Mouse (Mus musculus) brain, adult 2 months (tissue): ENCODE results near the gene Cela2a.

ENCODE experiments used
- DNase-seq: peaks from one replicate; pipeline ENCODE4 v3.0.0; 2011; ENCODE audit warnings: low read depth, low spot score

Gene Cela2a

GRCm38 (mm10) chr4:141826060-141826459 lies at the start of gene Cela2a:
TSS of gene Cela2a (minus strand) at chr4:141826160.
- no peak for DNase-seq

DNA sequence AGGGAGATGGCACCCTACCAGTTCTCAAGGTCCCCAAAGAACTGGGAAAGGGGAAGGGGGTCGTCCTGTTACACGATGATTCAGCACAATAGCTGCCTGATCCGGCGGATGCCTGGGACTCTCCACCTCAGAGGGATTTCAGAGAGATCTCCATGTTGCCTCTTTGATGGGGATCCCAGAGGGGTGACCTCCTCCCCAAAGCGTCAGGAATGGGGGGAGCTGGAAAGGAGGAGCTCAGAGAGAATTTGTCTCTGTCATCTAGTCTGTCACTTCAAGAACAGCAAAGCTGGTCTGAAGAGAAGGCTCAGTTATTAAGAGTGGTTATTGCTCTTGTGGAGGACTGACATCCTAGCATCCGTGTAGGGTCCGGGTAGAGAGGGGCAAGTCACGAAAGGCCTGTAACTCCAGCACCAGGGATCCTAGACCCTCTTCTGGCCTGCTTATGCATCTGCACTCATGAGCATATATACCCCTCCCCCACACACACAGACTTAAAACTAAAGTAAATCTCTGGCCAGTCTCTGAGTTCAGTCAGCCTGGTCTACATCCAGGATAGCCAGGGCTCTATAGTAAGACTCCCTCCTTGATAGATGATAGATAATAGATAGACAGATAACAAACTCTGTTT lies 49.6 kb upstream of the Cela2a start:
- no peak for DNase-seq

GRCm38 (mm10) chr4:141874601-141875460 lies 48.9 kb upstream of the Cela2a start, which contains the start of gene Efhd2:
TSS of gene Efhd2 (minus strand) at chr4:141874920.
- peak; percentile 88 for DNase-seq

DNA sequence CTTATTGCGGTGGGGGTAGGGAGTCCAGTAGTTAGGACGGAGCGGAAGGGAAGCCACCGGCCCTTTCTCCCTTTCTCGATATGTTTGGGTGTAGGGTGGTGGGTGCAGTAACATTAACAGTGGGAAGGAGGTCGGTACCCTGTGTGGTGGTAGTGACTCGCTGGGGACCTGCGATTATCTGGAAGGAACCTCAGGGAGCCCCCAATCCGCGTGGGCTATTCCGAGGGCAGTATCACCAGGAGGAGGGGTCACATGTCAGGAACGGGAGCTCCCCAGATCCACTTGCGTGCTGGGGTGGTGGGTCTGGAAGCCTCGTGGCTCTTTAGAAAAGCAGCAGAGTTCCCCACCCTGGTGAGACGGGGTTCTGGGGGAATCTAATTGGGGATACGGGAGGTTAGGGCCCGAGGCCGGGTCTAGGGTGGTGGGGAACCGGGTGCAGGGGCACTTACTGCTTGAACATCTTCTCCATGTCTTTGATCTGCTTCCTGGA lies 48.2 kb upstream of the Cela2a start:
- DNase-seq = no peak

DNA sequence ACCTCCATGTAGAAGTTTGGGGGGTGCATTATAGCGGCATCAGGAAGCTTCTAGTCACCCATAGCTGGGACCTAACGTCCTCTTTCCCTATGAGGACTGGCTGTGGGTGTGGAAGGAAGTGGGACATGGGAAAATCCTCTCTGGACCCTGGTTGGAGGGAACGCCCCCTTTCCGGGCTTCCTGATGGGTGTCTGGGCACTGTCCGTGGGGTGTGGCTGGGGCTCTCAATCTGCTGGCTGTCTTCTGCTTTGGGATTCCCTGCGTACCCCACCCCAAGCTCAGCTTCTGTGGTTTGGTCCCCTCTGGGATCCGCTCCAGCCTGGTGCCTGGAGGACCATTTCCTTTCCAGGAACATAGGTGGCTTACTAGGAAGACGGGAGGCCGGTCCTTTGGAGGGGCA lies 47.0 kb upstream of the Cela2a start:
- DNase-seq = no peak

DNA sequence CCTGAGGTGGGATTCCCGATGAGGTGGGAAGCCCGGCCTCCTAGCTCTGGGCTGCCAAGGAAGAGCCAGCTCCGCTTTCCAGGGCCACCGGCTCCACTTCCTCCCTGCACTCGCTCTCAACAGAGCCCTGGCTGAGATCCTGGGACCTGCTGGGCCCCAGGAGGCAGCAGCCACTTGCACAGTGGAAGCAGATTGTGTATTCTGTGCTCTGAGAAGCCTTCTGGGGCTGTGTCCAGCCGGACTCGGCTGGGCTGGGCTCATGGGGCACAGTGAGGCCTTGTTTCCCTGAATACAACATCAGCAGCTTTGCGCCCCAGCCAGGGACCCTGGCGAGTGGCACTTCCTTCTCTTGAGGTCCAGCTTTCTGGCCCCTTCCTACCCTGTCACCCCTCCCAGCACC lies 45.9 kb upstream of the Cela2a start:
- peak; percentile 80 for DNase-seq

GRCm38 (mm10) chr4:141871333-141871725 lies 45.4 kb upstream of the Cela2a start:
- DNase-seq = no peak

- DNase-seq = peak; percentile 70
Measured at GRCm38 (mm10) chr4:141870666-141871332, 44.8 kb upstream of the Cela2a start.

- peak; percentile 63 for DNase-seq
Measured at GRCm38 (mm10) chr4:141869436-141870215, 43.7 kb upstream of the Cela2a start.

DNA sequence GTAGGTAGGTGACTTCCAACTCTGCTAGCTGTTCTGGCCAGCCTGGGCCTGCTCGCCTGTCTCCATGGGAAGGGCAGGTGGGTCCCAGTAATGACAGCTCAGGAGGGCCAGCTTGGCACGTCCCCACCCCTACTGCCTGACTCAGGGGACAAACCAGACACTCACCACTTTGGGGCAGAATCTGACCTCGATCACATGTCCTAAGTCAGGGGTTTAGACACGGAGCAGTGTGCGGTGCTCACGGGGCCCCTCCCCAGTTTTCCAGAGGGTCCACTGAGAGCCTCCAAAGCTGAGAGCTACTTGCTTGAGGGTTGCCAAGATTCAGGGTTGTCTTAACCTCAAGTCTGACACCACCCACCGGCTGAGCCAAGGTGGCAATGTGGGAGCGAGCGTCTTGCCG lies 42.1 kb upstream of the Cela2a start:
- DNase-seq = peak; percentile 58

DNA sequence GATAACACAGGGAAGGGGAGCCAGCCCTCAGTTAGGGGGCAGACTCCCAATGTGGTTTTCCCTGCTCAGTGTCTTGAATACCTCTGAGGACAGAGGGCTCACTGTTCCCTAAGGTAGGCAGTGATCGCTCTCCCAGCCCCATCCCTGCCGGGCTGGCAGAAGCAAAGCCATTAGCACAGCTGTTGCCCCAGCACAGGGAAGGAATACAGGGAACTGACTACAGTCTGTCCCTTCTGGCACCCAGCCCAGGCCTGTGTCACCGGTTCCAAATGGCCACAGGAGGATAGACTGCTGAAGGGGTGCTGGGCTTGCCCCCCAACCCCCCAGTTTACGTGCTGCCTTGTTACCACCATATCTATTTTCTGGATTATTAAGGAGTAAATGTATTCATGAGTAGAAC lies 41.5 kb upstream of the Cela2a start:
- peak; percentile 80 for DNase-seq

DNA sequence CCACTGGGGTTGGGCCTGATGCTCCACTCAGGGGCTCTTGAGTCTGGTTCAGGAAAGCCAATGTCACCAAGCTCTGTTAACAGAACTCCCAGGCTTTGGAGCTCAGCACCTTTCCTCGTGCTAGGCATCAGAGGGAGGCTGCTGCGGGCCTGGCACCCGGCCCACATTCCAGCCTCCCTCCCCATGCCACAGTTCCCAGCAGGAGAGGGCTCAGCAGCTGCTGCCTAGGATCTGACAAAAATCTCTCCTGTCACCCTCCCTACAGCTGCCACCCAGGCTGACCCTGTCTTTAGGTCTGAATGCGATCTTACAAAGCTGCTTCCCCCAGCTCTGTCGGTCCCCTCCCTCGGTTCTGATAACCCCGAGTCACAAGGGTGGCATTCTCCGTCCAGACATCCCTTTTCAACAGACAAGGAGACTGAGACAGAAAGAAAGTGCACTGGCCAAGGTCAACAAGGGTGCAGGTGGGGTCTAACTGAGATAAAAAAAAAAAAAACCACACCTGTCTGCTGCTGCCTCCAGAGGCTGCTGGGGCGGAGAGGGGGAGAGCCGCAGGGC lies 41.1 kb upstream of the Cela2a start:
- DNase-seq = peak; percentile 82

GRCm38 (mm10) chr4:141865600-141865999 lies 39.6 kb upstream of the Cela2a start:
- DNase-seq = no peak

DNA sequence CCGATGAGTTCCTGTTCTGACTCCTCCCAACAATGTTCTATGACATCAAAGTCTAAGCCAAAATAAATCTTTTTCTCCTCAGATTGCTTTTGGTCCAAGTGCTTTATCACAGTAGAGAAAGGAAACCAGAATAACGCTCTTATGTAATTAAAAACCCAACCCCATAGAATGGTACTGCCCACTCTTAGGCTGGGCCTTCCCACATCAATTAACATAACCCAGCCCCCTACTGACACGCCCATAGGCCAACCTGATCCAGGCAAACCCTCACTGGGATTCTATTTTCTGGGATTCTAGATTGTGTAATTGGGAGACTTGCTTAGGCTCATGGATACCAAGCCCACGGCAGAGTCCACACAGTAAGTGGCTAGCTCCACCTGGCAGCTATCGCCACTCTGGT lies 39.0 kb upstream of the Cela2a start:
- no peak for DNase-seq

GRCm38 (mm10) chr4:141864506-141864905 lies 38.5 kb upstream of the Cela2a start:
- DNase-seq = no peak

DNA sequence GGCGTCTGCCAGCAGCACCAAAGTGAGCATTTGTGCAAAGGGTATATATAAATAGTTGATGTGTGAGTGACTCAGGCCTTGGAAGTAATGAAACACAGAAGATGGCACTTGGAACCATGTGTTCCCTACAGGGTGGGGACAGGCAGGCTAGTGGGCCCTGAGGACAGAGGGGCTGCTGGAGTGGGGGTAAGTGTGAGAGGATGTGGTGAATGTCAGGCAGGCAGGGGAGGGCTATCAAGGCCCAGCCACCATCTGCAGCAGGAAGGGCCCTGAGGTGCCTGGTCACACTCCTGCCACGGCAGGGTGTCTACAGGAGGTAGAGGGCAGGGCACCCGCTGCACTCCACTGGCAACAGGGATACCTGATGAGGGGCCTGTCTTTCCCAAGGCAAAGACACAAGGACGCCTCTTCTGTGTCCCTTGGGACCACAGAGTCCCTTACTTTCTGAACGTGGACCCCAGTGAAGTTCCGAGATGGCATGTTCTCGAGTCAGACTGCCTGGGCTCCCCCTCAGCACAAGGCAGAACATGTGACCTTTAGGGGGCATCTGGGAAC lies 37.8 kb upstream of the Cela2a start:
- DNase-seq = no peak

- DNase-seq = no peak
Measured at GRCm38 (mm10) chr4:141862867-141863266, 36.9 kb upstream of the Cela2a start.

DNA sequence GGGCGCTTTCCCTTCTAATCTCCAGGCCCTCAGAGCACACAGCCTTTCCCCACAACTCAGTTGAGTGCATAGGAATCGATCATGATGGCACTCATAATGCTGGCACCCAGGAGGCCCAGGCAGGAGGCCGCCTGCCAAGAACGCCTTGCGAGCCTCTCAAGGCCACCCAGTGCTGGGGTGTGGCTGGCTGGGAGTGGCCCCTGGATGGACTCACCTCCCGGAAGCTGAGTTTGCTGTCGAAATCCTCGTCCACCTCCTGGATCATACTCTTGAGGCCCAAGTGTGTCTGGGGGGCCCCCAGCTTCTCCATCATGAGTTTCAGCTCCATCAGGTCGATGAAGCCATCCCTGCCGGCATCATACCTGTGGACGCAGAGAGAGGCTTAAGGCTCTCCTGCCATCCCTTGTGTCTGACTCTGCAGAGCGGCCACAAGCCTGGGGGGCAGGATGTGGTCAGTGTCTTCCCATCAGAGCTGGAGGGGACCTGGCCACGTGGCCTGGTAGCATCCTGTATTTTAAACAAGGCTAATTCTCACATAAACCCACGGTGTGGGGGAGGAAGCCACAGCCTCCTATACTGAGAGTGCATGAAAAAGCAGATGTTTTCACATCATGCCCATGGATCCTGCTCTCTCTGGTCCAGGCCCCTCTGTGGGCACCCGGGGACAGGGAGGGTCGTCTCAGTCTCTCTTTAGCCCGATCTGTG lies 35.8 kb upstream of the Cela2a start:
- no peak for DNase-seq

GRCm38 (mm10) chr4:141860246-141860841 lies 34.4 kb upstream of the Cela2a start:
- no peak for DNase-seq

- DNase-seq = no peak
Measured at GRCm38 (mm10) chr4:141859351-141859750, 33.4 kb upstream of the Cela2a start.
